Mouse (Mus musculus) urinary bladder, postnatal 14 days (tissue): Measurements from ENCODE around the gene Acer2.
A peak's percentile ranks its signal among the peaks of the same experiment; 100 is the strongest.

Experiments
- DNase-seq: peaks from one replicate; pipeline ENCODE4 v3.0.0; 2021; ENCODE audit warnings: low spot score

Acer2 gene

DNA sequence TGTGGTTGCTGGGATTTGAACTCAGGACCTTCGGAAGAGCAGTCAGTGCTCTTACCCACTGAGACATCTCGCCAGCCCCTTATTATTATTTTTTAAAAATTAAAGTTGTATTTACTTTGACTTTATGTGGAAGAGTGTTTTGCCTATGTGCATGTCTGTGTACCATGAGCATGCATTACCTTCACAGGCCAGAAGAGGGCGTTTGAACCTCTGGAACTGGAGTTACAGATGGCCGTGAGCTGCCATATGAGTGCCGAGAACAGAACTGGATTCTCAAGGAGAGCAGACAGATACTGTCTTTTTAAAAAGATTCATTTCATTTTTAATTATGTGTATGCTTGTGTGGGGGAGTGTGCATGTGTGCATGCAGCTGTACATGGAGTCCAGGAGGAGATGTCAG, 13.7 kb downstream of the Acer2 start:
- no peak for DNase-seq

DNA sequence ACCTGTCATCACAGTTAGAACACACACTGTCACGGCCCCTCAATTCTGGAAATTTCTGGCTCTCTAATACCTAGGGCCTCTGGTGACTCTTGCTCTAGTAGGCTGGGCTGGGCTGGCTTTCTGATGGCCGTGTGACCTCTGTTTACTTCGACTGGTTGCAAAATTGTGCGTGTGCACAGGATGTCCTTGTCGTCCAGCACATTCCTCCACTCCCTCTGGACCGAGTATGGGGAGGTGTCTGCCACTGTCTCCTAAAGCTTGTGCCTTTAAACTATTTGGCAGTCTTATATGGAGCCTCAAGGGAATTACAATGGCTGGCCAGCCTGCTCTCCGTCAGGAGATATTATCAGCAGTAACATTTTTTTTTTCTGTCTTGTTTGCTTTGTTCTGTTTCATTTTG, 23.2 kb downstream of the Acer2 start:
- DNase-seq = no peak

DNA sequence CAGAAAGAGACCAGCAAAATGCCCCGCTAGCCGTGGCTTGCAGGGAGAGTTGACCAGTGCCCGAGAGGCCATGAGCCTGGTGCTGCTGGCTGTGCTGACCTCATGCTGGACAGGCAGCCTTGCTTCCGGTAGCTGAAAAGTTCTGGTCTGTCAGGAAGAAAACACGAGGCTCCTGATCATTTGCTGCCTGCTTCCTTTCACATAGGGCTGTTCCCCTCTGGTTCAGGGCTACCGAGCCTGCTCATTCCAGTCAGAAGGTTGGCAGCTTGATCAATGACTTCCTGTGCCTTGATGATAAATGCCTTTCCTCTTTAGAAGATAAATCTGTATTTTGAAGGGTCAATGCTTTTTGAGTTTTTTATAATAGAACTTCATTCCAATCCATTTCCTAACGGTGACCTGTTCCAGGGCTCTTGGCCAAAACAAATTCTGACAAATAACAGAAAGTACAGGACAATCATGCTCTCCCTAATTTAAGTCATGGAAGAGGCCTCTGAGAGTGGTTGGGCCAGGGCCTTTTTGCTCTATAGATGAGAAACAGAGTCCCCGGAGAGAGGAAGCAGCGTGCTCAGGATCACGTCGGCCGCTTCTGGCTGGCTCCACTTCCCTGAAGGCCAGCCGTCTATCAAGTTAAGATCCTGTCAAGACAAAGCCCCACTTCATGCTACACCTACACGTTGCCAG, 24.7 kb downstream of the Acer2 start:
- peak; percentile 20 for DNase-seq

DNA sequence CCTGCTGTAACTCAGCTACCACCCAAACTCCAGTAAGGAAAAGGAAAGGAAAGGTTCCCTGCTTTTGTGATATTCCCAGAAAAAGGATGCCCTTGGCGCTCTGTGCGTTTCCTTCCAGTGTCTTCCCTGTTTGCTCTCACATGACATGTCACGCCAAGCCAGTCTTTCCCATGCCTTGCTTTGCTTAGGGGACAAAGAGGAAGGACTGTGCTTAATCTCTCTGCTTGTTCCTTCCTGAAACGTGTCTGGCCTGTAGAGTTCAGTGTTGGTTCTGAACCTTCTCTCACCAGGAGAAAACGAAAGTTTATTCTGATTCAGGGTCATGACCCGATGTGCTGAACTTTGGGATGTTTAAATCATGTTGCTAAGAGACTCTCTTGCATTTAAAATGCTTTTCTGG, 28.2 kb downstream of the Acer2 start:
- no peak for DNase-seq

DNA sequence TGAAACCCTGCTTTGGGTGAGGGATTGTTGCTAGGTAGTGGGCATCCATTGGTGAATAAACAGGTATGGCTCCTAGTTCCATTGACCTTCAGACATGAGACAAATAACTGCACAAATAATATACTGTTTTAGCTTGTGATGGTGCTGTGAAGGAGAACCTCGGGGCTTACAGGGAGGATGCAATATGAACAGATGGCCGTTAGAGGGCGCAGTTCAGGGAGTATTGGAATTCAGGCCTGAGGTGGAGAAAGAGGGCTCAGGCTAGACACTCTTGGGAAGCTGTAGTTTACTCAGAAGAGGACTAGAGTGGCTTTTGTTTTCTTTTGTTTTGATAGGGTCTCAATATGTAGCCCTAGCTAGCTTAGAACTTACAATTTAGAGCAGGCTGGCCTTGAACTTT, 30.8 kb downstream of the Acer2 start:
- no peak for DNase-seq

- no peak for DNase-seq
Observed at GRCm38 (mm10) chr4:86905869-86906268, 31.7 kb downstream of the Acer2 start.

DNA sequence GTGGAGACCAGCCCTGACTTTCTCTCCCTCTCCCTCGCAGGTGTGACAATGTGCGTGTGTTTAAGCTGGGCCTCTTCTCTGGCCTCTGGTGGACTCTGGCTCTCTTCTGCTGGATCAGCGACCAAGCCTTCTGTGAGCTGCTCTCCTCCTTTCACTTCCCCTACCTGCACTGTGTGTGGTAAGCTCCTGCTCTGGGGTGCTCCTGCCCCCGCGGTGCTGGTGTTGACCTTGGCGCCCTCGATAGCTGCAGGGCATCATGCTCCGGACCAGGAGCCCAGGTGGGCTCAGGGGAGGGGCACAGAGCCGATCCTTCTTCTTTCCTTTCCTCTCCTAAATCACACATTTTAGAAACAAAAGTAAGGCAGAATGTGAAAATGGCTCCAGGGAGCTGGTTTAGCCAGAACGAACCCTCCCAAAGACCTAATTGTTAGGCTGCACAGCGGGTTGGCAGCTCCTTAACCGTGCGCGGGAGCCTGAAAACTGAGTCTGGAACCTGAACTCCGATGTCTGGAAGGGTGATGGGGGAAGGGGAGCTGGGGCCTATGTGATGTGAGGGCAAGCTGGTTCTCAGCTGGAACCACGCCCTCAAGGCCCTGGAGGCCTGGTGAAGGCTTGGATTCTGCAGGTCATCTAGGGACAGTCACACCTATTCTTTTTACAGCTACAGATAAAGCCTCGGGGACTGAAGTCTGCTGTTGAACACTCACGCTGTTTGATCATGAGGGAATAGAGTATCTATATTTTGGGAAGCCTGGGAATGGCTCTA, 37.6 kb downstream of the Acer2 start:
- no peak for DNase-seq

GRCm38 (mm10) chr4:86912757-86913156, 38.6 kb downstream of the Acer2 start:
- DNase-seq = no peak

DNA sequence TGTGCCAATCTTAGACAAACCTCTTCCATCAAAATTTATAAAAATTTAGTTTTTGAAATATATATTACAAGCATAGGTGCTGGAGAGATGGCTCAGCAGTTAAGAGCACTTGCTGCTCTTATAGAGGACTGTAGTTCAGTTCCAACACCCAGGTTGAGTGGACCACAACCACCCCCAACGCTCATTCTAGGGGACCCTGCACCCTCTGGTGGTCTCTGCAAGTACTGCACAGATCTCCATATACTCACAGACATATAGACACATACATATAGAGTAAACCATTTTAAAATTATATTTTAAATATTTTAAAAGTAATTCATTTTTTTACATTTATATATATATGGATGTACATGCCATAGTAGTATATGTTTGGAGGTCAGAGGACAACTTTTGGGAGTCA, 41.9 kb downstream of the Acer2 start:
- DNase-seq = no peak

GRCm38 (mm10) chr4:86923476-86924055, 49.4 kb downstream of the Acer2 start:
- no peak for DNase-seq

DNA sequence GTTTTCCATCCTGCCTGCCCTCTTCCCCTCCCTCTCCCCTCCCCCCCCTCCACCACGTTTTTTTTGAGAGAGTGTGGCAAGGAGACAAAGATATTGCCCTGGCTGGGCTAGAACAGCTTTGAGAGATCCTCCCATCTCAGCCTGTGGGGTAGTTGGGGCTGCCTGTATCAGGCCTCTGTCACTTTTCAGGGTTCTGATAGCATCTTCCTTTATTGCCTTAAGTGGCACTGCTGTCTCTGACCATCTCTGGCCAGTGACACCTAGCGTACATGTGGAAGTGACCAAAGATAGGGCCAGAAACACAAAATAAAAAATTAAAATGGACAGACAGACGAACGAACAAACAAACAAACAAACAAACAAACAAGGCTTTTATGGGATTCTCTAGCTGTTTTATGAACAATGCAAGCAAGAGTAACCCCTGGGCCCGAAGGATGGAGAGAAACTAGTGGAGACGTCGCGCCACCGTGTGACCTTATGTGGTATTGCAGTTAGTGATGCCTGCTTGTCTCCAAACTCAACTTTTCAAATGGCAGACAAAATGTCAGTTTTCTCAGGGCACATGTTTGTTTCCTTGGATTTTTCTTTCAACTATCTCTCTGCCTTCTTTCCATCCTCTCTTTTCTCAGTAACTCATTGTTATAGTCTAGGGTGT, 50.7 kb downstream of the Acer2 start:
- DNase-seq = peak; percentile 83

DNA sequence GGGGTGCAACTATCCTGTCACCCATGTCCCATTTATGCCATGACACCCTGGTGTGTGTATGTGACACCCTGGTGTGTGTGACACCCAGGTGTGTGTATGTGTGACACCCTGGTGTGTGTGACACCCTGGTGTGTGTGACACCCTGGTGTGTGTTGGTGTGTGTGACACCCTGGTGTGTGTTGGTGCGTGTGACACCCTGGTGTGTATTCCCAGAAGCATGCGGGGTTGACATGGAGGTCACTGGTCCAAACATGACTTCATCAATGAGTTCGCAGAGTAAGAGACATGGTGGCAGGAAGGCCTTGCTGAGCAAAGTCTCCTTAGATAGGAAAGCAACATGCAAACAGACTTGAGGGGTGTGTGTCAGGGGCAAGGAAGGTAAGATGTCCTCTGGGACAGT, 52.8 kb downstream of the Acer2 start:
- no peak for DNase-seq

DNA sequence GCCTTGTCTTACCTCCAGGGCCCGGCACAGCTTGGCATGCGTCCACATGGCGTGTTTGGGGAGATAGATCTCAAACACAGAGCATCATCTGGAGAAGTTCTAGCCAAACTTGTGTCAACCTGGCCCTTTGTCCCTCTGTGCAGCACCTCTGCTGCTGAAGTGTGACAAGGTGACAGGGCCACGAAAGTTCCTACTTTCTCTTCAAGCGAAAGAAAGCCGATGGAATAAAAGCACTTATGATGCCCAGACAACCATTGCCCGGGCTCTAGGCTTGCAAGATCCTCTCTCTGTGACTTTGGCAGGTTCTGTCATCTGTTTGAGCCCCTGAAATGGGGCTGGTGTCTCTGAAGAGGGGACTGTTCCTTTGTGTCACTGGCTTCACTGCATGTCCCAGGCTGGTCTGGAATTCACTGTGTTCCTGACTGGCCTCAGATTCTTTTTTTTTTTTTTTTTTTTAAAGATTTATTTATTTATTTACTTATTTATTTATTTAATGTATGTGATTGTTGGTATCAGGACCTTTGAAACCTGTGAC, 56.0 kb downstream of the Acer2 start:
- DNase-seq = no peak

DNA sequence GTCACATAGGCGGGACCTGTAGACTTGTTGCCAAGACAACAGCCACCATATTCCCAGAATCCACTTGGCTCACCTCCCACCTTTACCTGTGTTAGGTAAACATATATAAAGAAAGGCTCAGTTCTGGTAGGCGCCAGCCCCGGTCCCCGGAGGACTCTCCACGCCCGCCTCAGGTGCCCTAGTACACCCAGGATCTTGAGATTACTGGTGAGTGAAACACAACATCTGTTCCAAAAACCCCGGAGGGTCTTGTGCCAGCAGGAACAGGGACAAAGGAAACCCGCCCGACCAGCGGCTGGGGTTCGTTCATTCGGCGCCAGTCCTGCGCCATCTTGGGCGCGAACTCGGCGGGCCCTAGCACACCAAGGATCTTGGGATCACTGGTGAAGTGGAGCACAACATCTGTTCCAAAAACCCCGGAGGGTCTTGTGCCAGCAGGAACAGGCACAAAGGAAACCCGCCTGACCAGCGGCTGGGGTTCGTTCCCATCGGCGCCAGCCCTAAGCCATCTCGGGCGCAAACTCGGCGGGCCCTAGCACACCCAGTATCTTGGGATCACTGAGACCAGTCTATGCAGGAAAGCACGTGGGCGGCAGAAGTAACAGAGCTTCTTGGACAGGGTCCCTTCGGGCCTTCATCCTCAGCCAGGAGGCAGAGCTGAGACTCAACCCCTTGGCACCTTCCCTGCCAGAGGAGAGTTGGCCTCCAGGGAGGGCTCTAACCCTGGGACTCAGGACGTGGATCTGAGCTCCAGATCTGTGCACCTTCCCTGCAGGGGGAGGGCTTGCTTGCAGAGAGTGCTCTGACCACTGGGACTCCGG, 56.6 kb downstream of the Acer2 start:
- peak; percentile 31 for DNase-seq

DNA sequence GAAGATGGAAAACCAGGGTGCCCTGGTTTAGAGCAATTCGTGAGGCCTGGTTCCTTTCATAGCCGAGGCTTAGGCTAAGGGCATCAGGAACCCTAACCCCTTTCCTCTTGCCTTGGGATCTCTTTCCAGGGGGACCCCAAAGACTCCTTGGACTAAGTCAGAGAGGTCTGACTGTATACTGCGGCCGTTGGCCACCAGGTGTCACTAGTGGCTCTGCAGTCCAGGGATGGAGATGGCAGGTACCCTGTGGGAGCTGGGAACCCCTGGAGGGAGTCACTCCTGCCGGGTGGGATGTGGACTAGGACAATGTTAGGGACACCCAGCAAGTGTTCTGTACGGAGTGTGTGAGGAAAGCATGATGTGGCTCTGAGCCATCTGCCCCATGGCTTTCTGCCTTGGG, 58.8 kb downstream of the Acer2 start:
- DNase-seq = no peak

GRCm38 (mm10) chr4:86936217-86936616, 62.0 kb downstream of the Acer2 start:
- DNase-seq = no peak

DNA sequence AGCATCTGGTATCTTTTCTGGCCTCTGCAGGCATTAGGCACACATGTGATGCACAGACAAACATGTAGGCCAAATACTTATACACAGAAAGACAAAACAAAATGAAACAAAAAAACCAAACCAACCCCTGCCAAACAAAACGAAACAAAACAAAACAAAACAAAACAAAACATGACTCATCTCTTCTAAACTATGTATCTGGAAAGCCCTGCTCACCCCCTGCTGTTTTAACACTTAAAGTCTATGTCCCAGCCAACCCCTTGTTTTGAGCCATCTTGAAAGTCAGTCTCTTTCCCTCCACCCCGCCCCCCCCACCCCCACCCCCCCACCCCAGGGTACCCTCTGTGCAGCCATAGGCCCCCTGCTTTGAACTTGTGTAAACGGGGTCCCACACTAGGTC, 62.5 kb downstream of the Acer2 start:
- no peak for DNase-seq

- DNase-seq = no peak
Observed at GRCm38 (mm10) chr4:86942656-86943055, 68.5 kb downstream of the Acer2 start.

GRCm38 (mm10) chr4:86943296-86943695, 69.1 kb downstream of the Acer2 start:
- DNase-seq = no peak

DNA sequence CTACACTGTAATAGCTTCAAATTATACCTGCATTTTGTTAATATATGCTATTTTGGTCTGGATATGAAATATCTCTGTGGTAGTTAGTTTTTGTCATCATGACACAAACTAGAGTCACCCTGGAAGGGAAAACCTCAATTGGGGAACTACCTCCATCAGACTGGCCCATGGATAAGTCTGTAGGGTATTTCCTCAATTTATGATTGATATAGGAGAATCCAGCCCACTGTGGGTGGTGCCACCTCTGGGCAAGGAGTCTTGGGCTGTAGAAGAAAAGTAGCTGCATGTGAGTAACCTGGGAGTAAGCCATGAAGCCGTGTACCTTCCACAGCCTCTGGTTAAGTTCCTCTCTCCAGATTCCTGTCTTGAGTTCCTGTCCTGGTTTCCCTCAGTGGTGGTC, 74.6 kb downstream of the Acer2 start:
- DNase-seq = no peak

DNA sequence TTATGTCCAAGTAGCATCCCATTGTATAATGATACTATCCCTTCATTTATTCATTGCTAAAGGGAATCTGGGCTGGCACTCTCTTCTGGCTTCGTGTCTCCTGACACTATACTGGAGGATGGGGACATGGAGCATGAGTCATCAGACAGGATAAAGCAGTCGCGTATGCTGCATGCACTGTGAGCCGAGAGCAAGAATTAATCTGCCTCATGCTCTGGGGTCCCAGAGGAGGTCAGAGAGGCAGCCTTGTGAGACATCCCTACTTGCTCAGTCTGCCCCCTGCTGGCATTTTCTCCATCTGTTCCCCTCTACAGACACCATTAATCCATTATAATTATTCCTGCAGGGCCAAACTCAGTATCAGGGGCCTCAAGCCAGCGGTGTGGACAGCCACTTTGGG, 79.3 kb downstream of the Acer2 start:
- no peak for DNase-seq

DNA sequence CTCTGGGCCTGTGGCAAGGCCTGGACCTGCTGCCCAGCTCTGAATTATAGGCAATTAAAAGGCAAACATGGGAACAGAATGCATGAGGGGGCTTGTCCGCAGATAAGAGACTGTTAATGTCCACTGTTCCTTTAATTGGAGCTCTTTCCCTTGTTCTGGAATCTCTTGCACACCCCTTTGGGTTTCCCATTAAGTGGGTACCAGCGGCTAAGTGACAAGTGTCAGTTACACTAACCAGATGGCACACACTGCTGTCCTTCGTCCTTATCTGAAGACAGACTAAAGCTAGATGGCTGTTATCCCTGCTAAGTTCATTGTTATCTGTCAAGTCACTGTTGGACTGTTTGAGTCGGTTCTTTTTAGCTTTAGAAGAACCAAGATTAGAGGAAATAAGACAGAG, 81.3 kb downstream of the Acer2 start:
- DNase-seq = no peak
